Mouse (Mus musculus) E14TG2a.4 (cell line): ENCODE measurements at regions not wholly inside any gene's neighbourhood (a gene's known extent, or its start where the extent isn't known, plus 50 kb on each side); places are given as distances from the start of the nearest gene placed in this dataset.

Experiments used
- H3K27me3 ChIP-seq: 2 replicates; pipeline ENCODE4 v1.6.1; 2014; ENCODE audit warnings: low read length, control low read depth; ENCODE audit not compliant: insufficient read depth
- H3K36me3 ChIP-seq: 2 replicates; pipeline ENCODE4 v1.6.1; 2014; ENCODE audit warnings: low read length, control low read depth; ENCODE audit not compliant: insufficient read depth
- H3K4me1 ChIP-seq: replicated peaks from 2 replicates; pipeline ENCODE4 v1.6.1; 2014; ENCODE audit warnings: low read depth, low read length, control low read depth
- H3K4me3 ChIP-seq: replicated peaks from 2 replicates; pipeline ENCODE4 v1.5.1; 2014; ENCODE audit warnings: mild to moderate bottlenecking, low read length
- H3K9me3 ChIP-seq: 2 replicates; pipeline ENCODE4 v1.6.1; 2014; ENCODE audit warnings: low read length, control low read depth
- CTCF ChIP-seq: conservative IDR thresholded peaks from 2 replicates; pipeline ENCODE4 v1.5.1; 2014; ENCODE audit warnings: low read length
- NANOG ChIP-seq: IDR thresholded peaks from 2 replicates; pipeline ENCODE4 v1.6.1; 2014; ENCODE audit warnings: borderline replicate concordance, low read length, mixed read lengths
- POU5F1 ChIP-seq: IDR thresholded peaks from 2 replicates; pipeline ENCODE4 v1.6.1; 2014; ENCODE audit warnings: low read length, borderline replicate concordance

DNA sequence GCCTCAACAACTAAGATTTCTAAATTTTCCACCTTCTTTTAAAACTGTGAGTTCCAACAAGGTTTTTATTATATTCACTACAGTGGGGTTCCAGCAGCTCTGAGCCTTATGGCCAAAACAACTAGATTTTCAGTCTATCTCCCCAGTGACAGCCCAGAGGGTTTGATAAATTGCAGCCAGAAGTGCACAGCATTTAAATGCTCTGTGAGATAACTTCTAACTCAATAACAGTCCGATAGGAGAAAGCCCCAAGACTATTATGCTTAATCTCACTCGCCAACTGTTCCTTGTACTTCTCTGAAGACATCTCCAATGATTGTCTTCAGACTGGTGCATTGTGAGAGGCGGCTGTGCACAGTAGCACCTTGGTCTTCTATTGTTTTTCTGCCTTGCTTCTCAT, 2774.5 kb upstream of the Gm7489 start:
- TF ChIP-seq CTCF = no peak
- TF ChIP-seq NANOG = no peak
- TF ChIP-seq POU5F1 = no peak
- Histone ChIP-seq H3K27me3 (no peaks in the 10 kb centered on the region), H3K36me3 (no peaks in the 10 kb centered on the region), H3K9me3 (peaks cover 31% of the 10 kb centered on the region; the same call in 1 of the 2 replicates), H3K4me3 (no peak overlapping the region), H3K4me1 (no peaks in the 10 kb centered on the region)

DNA sequence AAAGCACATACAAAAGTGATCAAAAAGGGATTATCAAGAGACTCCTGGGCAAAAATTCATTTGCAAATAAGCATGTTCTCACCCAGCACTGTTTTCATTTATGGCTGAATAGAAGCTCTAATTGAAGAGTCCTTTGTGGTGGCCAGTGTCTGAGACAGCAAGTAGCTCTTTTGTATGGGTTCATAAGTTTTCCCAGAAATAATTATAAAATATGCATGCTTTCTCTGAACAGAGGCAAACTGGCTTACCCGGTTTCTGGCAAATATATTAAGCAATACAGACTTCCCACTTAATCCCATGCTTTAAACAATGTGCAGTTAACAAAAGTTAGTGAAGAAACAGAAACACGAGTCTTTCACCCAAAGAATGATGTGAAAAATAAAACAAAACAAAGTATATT, 2758.8 kb upstream of the Gm7489 start:
- Histone ChIP-seq H3K27me3 (no peaks in the 10 kb centered on the region), H3K4me3 (no peak overlapping the region), H3K4me1 (no peaks in the 10 kb centered on the region), H3K36me3 (no peaks in the 10 kb centered on the region), H3K9me3 (no peaks in the 10 kb centered on the region)
- TF ChIP-seq CTCF (no peak), NANOG (no peak), POU5F1 (no peak)

DNA sequence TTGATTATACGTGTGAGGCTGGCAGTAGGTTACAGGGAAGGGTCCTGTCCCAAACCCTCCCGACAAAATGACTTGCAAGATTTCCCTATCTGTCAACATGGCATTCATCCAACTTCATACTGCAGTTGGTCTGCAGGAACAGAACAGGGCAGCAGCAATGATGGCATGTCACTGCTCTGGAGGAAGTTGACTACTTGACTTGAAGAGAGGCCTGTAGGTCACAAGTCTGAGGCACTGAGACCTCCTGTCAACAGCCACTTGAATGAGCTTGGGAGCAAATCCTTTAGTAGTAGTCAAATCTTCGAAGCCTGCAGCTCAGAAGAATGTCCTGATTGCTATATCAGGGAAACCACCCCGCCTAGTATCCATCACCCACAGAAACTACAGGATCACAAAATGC, 2753.7 kb upstream of the Gm7489 start:
- H3K4me1 ChIP-seq = no peaks in the 10 kb centered on the region
- no peaks in the 10 kb centered on the region for H3K9me3 ChIP-seq
- no peaks in the 10 kb centered on the region for H3K36me3 ChIP-seq

DNA sequence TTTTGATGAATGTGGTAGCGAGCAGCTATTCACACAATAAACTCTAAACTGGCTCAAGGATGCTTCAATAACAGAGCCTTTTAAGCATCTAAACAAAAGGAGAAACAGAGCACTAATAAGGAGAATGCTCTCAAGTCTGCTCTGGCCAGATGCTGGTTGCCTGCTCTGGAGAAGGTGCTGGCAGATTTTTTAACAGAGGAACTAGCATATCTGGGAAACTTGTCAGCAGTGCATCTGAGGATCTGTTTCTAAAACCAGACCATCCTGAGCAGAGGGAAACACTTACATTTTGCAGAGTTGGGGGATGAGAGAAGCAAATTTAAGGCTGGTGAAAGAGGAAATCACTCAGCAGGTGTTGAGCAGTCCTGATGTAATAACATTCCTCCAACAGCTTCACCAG, 2748.6 kb upstream of the Gm7489 start:
- Histone ChIP-seq H3K27me3 (no peaks in the 10 kb centered on the region), H3K9me3 (no peaks in the 10 kb centered on the region), H3K36me3 (no peaks in the 10 kb centered on the region), H3K4me3 (no peak overlapping the region), H3K4me1 (no peaks in the 10 kb centered on the region)
- no peak for TF ChIP-seq CTCF
- no peak for TF ChIP-seq NANOG
- no peak for TF ChIP-seq POU5F1

More for the DNA sequence above, 2753.7 kb upstream of the Gm7489 start:
- Histone ChIP-seq H3K27me3 (no peaks in the 10 kb centered on the region), H3K4me3 (no peak overlapping the region)
- TF ChIP-seq POU5F1 = no peak

DNA sequence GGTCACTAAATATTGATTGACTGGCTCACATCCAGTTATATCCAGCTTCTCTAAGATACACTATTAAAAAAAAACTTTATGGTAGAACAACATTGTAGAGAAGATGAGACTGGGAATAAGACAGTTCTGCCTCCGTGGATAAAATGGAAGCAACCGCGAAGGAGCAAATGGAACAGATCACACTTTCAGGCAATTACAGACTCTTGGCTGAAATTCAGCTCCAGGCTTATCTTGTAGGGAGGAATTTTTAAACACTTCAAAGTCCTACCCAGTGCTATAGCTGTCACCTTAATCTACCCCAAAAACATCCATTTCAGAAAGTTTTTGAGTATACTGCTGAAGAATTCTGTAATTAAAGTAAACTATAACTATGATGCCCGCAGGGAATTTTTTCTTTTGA, 2745.2 kb upstream of the Gm7489 start:
- no peak overlapping the region for H3K4me3 ChIP-seq
- H3K9me3 ChIP-seq = no peaks in the 10 kb centered on the region
- H3K4me1 ChIP-seq = no peaks in the 10 kb centered on the region
- H3K36me3 ChIP-seq = no peaks in the 10 kb centered on the region
- TF ChIP-seq NANOG (no peak), POU5F1 (no peak), CTCF (no peak)
- H3K27me3 ChIP-seq = no peaks in the 10 kb centered on the region

- H3K36me3 ChIP-seq = no peaks in the 10 kb centered on the region
- no peak for TF ChIP-seq CTCF
- TF ChIP-seq NANOG = no peak
- no peak for TF ChIP-seq POU5F1
- H3K4me3 ChIP-seq = no peak overlapping the region
- H3K9me3 ChIP-seq = no peaks in the 10 kb centered on the region
- no peaks in the 10 kb centered on the region for H3K27me3 ChIP-seq
- H3K4me1 ChIP-seq = no peaks in the 10 kb centered on the region
Measured at GRCm38 (mm10) chr15:51173976-51174620, 2710.6 kb upstream of the Gm7489 start.

DNA sequence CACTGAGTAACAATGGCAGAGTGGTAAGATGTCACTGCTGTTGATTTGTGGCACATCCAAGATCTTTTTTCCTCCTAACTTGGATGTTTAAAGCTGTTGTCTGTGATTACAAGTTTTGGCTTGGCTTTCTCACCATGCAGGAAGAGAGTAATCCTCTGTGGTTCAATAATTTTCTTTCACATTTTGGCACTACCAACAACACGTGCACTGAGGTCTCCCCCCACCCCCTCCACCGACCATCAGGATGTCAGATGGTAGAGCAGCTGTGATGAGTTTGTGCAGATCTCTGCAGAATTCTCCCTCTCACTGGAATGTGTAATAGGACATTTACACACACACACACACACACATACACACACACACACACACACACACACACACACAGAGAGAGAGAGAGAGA, 2708.2 kb upstream of the Gm7489 start:
- Histone ChIP-seq H3K9me3 (no peaks in the 10 kb centered on the region), H3K36me3 (no peaks in the 10 kb centered on the region), H3K4me3 (no peak overlapping the region), H3K27me3 (no peaks in the 10 kb centered on the region), H3K4me1 (no peaks in the 10 kb centered on the region)
- TF ChIP-seq NANOG = no peak
- TF ChIP-seq CTCF = no peak
- TF ChIP-seq POU5F1 = no peak

GRCm38 (mm10) chr15:51189134-51189533, 2695.6 kb upstream of the Gm7489 start:
- no peak for TF ChIP-seq CTCF
- no peak for TF ChIP-seq NANOG
- TF ChIP-seq POU5F1 = no peak
- peaks cover 8% of the 10 kb centered on the region; the same call in 1 of the 2 replicates for H3K9me3 ChIP-seq

GRCm38 (mm10) chr15:51197466-51198158, 2687.1 kb upstream of the Gm7489 start:
- TF ChIP-seq NANOG (no peak), POU5F1 (no peak), CTCF (no peak)
- Histone ChIP-seq H3K4me1 (no peaks in the 10 kb centered on the region), H3K27me3 (no peaks in the 10 kb centered on the region), H3K4me3 (no peak overlapping the region), H3K36me3 (no peaks in the 10 kb centered on the region), H3K9me3 (no peaks in the 10 kb centered on the region)

More at GRCm38 (mm10) chr15:51189134-51189533, 2695.6 kb upstream of the Gm7489 start:
- Histone ChIP-seq H3K36me3 (no peaks in the 10 kb centered on the region), H3K4me1 (no peaks in the 10 kb centered on the region), H3K4me3 (no peak overlapping the region), H3K27me3 (no peaks in the 10 kb centered on the region)
